Mouse (Mus musculus) neural tube, embryonic 11.5 days (tissue): ENCODE data around the gene Ccar1. TPM values are rescaled to one million over a fixed set of nuclear protein-coding genes. Genes with fewer than 3 reads are reported as not detected.

ENCODE experiments used
- ATAC-seq: fragments of 200-750 bp; cut with Nextera tagmentation; 2 replicates; pipeline ENCODE4 v1.8.0; 2017; ENCODE audit warnings: moderate number of reproducible peaks, mild to moderate bottlenecking, moderate TSS enrichment, moderate library complexity; ENCODE audit not compliant: insufficient read depth, low FRiP score, low TSS enrichment
- DNase-seq: peaks from one replicate; pipeline ENCODE4 v3.0.0-alpha.2; 2015; ENCODE audit warnings: low spot score
- H3K27ac ChIP-seq: fragments of 300-500 bp; sonication (generic); 2 replicates; pipeline ENCODE4 v1.5.1; 2014; ENCODE audit warnings: low read depth, mild to moderate bottlenecking, low read length
- H3K27me3 ChIP-seq: fragments of 300-500 bp; sonication (generic); 2 replicates; pipeline ENCODE4 v1.6.1; 2014; ENCODE audit warnings: mild to moderate bottlenecking, low read length, mixed read lengths; ENCODE audit not compliant: control insufficient read depth, insufficient read depth
- H3K36me3 ChIP-seq: fragments of 300-500 bp; sonication (generic); 2 replicates; pipeline ENCODE4 v1.6.1; 2014; ENCODE audit warnings: mild to moderate bottlenecking, low read length, moderate library complexity, mixed read lengths; ENCODE audit not compliant: control insufficient read depth, insufficient read depth
- H3K4me1 ChIP-seq: fragments of 300-500 bp; sonication (generic); 2 replicates; pipeline ENCODE4 v1.6.1; 2014; ENCODE audit warnings: low read length, mixed read lengths; ENCODE audit not compliant: control insufficient read depth, insufficient read depth
- H3K4me2 ChIP-seq: fragments of 300-500 bp; sonication (generic); 2 replicates; pipeline ENCODE4 v1.6.1; 2014; ENCODE audit warnings: low read depth, mild to moderate bottlenecking, moderate library complexity
- H3K4me3 ChIP-seq: fragments of 300-500 bp; sonication (generic); 2 replicates; pipeline ENCODE4 v1.5.1; 2014; ENCODE audit warnings: low read depth, low read length
- H3K9ac ChIP-seq: fragments of 300-500 bp; sonication (generic); 2 replicates; pipeline ENCODE4 v1.6.1; 2014; ENCODE audit warnings: mild to moderate bottlenecking, low read length
- H3K9me3 ChIP-seq: fragments of 300-500 bp; sonication (generic); 2 replicates; pipeline ENCODE4 v1.6.1; 2016; ENCODE audit warnings: low read length; ENCODE audit not compliant: control insufficient read depth
- WGBS: fragments of 180-500 bp; shearing (Covaris S2); extraction: QIAGEN DNeasy Blood & Tissue Kit; methylation state at CpG from one replicate; pipeline ENCODE4 v1.1.7; 2014; 5-methylcytosine and 5-hydroxymethylcytosine counted together
- polyA plus RNA-seq: library from polyadenylated mRNA; unstranded; fragments of >200 nt; fragmentation: Nextera tagmentation; extraction: Ambion mirVana; gene quantifications from 2 replicates; pipeline ENCODE4 v1.2.1, GENCODE M21; 2014

Gene Ccar1
- polyA plus RNA-seq, 1 experiment from 2014 or later = 167 TPM

DNA sequence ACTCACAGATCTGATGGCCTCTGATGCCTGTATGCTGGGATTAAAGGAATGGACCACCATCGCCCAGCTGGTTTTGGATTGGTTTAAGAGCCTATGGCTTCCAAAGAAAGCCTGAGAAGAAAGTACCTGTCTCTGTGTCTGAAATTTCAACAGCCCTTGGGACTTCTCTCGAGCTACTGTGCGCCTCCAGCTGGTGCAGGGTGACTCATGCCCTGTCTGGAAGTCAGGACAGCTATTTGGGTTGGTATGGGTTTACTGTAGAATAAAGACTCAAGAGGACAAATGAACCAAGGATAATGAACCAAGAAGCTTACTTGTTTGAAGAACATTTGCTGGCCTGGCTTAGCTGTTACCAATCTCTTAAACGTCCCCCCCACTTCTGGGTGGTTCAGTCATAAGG, 88.5 kb downstream of the Ccar1 start:
- DNase-seq = no peak
- H3K9me3 ChIP-seq = no peaks in the 10 kb centered on the region
- H3K4me3 ChIP-seq = no peak overlapping the region
- no peaks in the 10 kb centered on the region for H3K36me3 ChIP-seq
- H3K27me3 ChIP-seq = no peaks in the 10 kb centered on the region
- WGBS = 82% methylated on average over 4 of the region's 4 CpGs
- no peak for ATAC-seq
- H3K27ac ChIP-seq = no peak overlapping the region
- H3K4me1 ChIP-seq = no peaks in the 10 kb centered on the region
- H3K9ac ChIP-seq = no peak overlapping the region
- H3K4me2 ChIP-seq = no peak overlapping the region

DNA sequence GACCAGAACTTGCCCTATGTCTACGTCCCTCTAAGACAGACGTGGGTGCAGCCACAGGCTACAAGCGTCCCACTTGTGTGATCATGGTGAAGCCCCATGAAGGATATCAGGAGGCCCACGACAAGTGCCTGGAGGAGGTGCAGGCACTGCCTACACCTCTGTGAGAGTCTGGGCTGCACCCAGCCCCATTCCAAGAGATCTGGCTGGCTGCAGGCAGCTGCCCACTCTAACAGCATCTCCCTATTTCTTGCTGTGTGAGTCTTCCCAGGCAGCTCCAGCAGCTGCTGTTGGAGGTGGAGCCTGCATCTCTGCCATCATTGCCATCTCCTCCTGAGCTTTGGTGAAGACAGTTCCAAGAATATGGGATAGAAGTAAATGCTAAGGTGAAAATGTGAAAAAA, 89.7 kb downstream of the Ccar1 start:
- no peak for DNase-seq
- no peak for ATAC-seq
- Histone ChIP-seq H3K36me3 (no peaks in the 10 kb centered on the region), H3K9me3 (no peaks in the 10 kb centered on the region), H3K4me1 (no peaks in the 10 kb centered on the region), H3K4me3 (no peak overlapping the region), H3K4me2 (no peak overlapping the region), H3K9ac (no peak overlapping the region), H3K27me3 (no peaks in the 10 kb centered on the region), H3K27ac (no peak overlapping the region)
- 85% methylated on average over 4 of the region's 4 CpGs for WGBS

Other genes with a start within 250 kb of the Ccar1 start
- 62.3 and 62.5 TPM in 2 replicates for gene Kif1bp, start 213.8 kb downstream of the Ccar1 start, polyA plus RNA-seq
- 35.8 and 36.9 TPM in 2 replicates for gene Ddx21, start 190.0 kb downstream of the Ccar1 start, polyA plus RNA-seq
- gene Ddx50, start 141.1 kb downstream of the Ccar1 start, polyA plus RNA-seq = 118 and 123 TPM in 2 replicates
- gene Stox1, start 66.2 kb downstream of the Ccar1 start, polyA plus RNA-seq = 1.1 and 1.9 TPM in 2 replicates
- gene Tet1, start 116.7 kb upstream of the Ccar1 start, polyA plus RNA-seq = 30.1 and 30.4 TPM in 2 replicates
- 11.6 and 12.1 TPM in 2 replicates for gene Slc25a16, start 128.3 kb upstream of the Ccar1 start, polyA plus RNA-seq
- 23.3 and 27.5 TPM in 2 replicates for gene Dna2, start 154.7 kb upstream of the Ccar1 start, polyA plus RNA-seq
- 20.1 and 22.7 TPM in 2 replicates for gene Rufy2, start 187.9 kb upstream of the Ccar1 start, polyA plus RNA-seq
- gene Hnrnph3, start 231.9 kb upstream of the Ccar1 start, polyA plus RNA-seq = 147 and 159 TPM in 2 replicates
- gene Pbld2, start 232.0 kb upstream of the Ccar1 start, polyA plus RNA-seq = 0.55 and 1.4 TPM in 2 replicates